Mouse (Mus musculus) cerebellum, adult 18-20 months (tissue): ENCODE measurements at regions not wholly inside any gene's neighbourhood (a gene's known extent, or its start where the extent isn't known, plus 50 kb on each side); places are given as distances from the start of the nearest gene placed in this dataset.

ENCODE experiments used
- DNase-seq, 2 experiments: peaks; one replicate each; pipeline ENCODE4 v3.0.0; 2021

DNA sequence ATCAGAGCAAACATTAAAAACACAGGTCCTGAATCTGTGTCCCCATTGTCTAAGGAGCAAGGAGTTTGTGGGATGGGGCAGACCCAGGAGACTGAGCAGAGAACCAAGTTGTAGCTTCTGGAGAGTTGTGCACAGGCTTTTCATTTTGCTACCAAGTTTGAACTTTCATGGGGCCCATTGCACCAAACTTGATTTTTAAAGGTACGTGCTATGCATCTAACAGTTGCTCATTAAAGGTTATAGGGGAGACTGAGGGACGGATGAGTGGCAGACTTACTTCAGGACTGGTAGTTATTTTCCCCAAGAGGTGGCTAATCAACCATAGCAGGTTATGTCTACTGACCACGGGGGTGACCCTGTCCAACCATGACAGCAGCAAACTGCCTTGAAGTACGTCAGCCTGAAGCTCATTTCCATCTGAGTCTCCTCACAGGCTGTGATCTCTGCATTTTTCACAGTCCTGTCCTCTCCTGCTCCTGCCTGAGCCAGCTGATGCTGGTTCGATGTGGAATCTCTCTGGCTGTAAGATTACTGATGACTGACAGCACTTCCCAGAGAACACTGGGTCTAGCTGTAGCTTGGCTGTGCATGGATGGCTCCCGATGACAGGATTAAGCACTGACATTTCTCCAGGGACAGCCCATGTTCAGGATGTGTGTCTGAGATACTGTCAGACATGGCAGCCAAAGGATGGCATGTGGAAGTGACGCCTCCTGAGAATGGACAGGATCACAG lies 590.9 kb upstream of the Plxna2 start:
- DNase-seq, result no peak

DNA sequence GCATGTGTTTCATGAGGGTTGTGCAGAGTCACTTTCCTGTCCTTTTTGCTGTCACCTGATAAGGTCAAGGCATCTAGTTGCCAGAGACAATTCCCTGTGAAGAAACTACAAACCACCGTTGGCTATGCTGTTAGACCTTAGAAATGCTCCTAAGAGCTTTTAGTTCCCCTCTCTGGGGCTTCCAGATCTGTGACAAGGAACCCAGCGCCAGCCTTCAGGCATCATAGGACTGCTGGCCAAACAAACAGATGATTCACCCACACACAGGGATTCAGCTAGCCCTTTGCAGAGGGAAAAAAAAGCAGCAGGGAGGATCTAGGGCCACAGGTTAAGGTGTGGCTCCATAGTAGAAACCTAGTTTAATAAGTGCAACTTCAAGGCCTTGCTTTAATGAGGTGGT lies 591.8 kb upstream of the Plxna2 start:
- peak in 1 of 2 experiments; percentile 9 for DNase-seq

DNA sequence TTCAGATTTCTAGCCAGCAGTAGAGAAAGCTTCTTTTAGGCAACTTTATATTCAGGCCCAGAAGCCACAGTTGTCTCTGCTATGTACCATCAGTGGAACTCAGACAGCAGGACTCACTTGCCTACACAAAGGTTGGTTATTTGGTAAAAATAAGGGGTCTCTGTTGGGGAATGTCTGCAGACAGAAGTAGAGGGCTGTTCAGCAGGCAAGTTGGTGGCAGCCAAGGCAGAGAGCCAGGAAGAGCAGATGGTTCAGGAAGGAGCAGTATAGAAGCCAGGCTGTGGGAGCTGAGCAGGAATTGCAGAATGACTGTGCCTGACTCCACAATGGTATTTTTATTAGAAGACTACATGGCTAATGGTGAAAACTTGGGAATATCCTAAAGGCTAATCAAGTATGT lies 598.7 kb upstream of the Plxna2 start:
- peak; percentile 83 to 88 for DNase-seq

DNA sequence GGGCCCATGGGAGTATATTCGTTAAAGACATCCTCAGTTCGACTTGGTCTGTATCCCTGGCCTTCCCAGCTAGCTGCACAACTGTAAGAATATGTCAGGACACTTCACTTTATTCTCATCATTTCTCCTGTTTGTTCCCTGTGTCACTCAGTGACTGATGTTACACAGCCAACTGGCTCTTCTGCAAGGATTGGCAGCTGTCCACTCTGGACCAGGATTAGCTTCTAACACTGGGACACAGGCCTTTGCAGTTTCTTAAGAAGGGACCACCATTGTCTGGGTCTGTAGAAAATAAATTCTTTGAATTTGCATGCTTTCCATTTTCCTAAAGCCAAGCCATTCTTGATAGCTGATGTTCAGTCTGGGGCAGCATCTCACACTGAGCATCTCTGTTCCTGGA lies 622.1 kb upstream of the Camk1g start:
- DNase-seq, result no peak

DNA sequence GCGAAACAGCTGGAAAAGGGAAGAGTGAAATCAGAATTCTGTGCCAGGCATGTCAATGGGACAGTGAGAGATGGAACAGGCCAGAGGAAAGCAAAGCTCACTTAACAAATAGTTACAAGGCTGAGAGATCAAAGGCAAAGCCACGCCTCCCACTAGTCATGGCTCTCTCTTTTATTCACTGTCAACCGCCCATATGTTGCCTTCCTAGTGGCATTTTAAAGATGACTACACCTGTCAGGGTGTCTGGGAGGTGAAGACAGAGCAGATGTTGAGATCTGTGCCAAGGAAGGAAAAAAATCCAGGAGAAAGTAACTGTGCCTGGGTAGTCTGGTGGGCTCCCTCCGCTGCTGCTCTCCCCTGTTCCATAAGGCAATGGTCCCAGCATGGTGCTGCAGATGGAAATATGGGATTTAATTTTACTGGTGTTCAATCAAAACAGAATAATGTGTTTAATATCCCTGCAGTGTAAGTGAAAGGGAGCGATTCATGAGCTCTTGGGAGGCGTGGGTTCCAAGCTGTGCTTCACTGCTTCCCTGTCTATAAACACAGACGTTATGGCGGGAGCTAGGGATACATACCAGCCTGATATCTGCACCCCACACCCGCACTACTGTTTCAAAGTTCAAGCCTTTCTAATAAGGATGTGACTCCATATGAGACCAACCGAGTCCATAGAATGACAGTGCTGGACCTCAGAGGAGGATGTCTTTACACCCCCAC lies 620.0 kb upstream of the Camk1g start:
- no peak for DNase-seq

DNA sequence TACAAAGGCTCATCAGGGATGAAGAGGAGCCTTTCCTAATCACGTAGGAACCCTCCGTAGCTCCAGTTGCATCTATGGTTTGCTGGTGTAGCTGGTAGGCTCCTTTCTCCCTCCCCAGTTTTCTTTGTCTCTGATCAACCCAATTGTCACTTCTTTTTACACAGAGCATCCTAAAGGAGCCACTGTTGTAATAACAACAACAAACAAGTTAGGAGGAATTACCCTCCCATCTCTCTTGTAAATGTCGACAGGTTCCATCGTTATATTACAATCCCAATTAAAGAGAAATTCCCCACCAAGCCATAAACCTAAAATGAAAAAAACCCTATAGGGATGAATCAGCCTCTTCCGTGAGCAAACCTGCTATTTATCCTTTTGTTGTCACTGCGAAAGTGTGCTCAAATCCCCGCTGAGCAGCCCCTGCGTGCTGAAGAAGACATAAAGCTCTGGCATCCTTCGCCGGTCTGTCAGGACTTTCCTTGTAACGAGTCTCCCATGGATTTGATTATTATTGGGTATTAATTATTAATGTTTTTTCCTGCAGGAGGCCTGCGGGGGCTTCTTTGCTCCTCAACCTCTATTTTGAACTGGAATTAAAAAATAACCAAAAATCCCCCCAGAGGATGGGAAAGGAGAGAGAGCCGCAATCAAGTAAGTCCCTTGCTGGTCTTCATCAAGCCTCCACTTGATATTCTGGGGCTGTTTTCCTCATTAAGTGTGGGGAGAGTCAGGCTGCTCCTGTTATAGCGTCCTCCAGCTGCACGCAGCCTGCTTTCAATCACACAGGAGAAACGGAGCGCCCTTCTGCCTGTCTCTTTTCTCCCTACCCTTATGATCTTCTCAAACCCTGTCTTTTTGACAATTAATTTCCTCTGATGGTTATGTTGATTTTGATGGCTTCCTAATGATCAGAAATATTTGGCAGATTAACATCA lies 619.1 kb upstream of the Camk1g start:
- no peak for DNase-seq

DNA sequence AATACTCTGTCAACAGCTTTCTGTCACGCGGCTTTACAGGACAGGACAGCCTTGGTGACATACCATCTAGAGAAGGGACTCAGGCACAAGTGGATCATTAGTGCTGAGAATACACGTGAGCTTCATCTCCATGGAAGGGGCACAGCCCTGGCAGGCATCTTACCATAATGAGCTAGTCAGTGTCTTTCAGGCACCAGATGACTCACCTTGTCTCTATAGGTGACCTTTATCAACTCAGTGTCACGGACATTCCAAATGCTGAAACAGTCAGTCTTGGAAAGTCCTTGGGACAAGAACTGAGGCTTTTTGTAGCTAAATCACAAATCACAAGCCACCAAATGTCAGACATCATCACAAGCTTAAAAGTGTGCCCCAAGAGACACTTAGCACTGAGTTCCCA lies 610.5 kb upstream of the Camk1g start:
- no peak for DNase-seq

DNA sequence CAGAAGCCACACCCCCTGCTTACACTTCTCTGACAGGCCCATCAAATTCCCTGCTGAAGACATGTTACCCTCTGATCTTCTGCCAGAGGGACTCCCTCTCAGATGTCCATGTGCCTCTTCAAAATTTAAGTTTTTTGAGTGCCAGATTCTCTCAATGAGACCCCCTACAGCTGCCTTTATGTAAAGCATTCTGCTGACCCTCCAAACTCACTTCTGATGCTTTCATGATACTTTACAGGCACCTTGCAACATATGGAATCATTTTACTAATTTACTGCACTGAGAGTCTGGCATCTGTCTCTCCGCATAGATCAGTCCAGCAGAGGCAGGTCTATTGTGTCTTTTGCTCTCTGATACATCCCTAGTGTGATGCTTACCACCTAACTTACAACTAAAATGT lies 601.4 kb upstream of the Camk1g start:
- no peak for DNase-seq

DNA sequence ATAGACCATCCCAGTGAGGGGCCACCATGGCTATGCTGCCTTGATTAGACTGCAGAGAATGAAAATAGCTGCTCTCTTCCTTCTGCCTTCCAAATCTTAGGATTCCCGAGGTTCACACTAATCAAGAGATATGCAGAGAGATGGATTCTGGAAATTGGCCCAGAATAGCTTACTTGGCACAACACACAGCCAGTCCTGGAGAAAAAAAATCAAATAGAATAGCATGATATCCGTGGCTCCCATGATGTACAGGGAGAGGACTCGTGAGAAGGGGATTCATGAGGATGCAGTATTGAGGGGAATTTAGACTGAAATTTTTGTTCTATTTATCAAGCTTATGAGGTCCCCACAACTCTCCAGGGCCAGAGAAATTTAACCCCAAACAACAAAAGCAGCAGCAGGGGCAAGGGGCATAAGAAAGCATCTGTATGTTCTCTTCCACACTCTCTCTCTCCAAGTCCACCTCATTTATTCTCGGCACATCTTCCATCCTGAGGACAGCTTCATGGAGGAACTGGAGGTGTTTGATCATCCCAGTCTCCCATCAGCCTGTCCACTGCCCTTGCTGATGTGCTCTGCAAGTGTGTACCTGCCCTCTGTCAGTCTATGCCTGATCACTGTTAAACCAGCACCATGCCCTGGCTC lies 599.3 kb upstream of the Camk1g start:
- no peak for DNase-seq

DNA sequence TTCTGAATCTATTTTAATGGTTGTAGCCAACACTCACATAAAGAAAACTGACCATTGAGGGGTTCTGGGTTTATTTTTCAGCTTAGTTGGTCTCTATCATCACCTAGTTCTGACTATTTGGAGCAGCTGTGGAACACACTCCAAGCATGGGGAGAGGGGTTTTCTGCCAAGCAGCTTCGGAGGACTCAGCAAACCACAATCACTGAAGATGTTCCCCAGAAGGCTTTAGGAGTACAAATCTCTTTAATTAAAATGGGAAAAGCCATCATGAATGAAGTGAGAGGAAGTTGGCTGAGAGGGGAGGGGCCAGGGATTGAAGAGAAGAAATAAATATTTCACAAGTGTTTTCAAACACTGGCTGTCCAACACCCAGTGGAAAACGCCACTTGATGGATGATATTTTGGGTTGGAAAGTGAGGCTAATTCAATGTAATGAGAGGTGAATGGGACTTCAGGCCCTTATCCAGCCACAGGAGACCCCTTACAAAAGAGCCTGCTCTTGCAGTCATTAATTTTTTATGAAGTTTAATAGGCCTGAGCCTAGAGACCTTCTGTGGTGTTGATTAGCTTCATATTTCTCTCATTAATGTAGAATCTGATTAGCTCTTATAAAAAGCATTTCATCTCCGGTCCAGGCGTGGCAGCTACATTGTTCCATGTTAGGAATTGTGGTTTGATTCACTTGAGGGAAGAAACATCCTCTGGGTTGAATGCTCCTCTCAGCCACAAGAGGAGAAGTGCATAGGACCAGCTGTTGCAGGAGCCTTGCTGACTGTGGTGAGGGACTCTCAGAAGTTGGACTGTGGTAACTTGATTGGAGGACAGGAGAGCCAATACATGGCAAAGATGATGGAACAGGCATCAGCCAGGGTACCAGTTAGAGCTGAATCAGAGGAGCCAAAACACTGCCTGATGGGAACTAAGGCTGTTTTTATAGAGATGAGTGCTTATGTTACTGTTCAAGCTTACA lies 598.1 kb upstream of the Camk1g start:
- DNase-seq, result no peak

DNA sequence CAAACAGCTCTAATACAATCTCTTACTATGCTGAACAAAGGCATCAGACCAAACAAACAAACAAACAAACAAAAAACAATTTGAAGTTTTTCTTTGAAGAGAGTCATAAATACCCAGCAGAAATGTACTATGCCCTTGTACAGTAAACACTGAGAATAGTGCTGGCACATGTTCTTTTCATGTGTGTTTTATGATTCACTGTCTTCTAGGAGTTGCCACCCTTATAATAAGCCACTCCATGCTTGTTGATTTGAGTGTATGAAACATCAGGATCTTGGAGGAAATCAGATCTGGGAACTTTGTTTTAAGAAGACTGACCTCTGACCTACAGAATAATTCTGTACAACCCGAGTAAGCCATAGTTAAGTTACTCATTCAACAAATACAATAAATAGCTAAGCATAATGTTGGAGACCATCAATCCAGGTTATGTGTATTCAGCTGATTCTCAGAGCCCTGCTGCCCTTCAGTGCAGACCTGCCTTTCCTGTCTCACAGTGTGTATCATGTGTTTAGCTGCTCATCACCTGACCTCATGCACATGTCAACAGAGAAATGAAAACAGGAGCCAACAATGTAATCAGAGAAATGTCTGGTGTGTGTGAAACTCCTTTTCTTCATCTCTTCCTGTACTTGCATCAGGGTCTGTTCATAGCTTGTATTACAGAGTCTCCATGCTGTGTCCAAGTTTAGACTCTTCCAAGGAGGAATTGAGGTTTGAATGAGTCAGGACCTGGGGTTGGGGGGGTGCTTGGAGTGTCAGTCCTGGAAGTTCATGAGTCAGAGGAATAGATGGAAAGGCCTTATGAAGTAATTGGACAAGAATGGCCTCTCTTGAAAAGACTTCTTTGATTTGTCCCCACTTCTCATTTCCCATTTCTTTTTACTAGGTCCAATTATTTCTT lies 596.8 kb upstream of the Camk1g start:
- no peak for DNase-seq

DNA sequence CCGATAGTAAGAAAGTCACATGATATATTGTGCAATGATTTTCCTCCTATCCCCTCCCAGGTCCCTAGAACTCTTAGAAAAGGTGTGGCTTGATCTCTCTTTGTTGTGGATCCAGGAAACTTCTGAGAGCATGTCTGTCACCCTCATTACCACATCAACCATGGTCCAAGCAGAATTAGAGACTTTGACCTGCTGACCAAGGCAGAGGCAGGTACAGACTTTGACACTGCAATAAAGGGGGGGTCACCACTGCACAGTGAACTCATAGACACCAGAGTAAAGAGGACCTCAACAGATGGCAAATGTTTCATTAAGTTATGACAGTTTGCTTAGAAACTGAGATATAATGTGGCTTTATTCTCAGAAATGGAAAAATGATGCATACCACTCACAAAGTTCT lies 595.2 kb upstream of the Camk1g start:
- DNase-seq, result no peak

DNA sequence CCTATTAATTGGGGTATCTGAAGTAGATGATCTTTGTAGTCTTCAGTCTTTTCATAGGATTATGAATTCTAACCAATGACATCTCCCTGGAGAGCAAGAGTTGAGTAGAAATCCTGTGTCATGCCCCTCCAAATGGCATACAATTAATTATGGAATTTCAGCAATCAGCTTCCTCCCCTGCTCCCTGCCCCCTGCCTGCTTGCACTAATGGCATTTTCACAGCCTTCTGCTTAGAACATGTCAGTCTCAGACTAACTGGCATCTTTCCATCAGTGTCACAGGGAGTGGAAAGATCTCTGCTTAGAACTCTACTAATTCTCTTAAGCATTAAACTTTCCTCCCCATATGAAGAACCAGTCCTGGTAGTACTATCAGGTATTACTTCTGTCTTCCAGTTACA lies 581.8 kb upstream of the Camk1g start:
- DNase-seq, result peak in 1 of 2 experiments; percentile 3

DNA sequence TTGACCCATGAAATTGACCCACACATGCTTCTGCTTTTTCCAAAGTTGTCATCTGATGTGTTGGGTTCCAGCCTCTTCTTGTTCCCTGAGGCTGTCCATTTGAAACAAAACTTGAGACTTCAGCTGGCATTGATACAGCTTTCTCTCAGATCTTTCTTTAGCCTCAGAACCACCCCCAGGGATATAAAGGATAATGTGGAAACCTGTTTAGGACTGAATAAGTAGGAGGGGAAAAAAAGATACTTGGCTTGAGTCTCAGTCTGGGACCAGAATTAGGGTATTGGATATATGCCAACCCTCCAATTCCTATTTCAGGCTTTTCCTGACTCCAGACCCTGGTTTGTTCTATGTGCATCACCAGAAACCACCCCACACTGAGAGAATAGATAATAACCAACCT lies 579.7 kb upstream of the Camk1g start:
- DNase-seq, result no peak

DNA sequence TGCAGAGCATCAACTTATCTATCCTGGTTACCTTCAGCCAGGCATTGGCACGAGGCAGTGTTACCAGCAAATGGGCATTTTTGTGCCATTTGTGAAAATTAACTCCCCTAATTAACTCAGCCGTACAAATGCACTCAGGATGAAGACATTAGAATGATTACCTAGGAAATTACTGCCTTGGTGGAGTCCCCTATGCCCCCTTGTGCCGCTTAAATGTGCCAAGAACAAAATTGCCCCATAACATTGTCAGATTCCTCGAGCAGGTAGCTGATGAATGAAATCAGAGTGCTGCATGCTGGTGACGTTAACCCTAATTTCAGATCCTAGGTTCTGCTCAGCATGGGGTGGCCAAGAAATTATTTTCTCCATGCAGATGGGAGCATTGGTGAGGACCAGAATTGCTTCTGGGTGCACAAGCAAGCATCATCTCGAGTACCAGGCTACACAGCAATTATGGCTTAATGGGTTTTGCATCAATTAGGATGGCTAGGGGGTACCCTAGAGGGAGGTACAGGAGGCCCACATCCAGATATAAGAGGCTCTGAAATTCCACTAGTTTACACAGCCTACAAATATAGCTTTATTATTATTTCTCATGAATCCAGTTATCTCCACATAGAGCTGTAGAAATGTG lies 577.0 kb upstream of the Camk1g start:
- no peak for DNase-seq

DNA sequence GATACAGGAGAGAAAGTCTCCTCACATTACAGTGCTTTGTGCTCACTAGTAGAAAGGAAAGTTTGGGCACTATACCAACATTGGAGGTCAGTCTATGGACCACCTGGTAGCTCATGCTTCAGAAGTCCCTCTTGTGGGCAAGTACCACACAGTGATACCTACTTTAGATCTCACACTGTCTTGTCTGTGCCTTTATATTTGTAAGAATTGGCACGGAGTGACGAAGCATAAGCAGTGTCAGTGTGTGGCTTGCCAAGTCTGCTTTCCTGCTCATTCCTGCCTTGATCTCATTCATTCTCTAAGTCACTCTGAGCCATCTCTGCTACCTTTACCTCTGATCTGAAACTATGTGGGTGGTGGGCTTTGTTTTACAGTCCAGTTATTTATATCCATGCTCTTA lies 565.9 kb upstream of the Camk1g start:
- no peak for DNase-seq

DNA sequence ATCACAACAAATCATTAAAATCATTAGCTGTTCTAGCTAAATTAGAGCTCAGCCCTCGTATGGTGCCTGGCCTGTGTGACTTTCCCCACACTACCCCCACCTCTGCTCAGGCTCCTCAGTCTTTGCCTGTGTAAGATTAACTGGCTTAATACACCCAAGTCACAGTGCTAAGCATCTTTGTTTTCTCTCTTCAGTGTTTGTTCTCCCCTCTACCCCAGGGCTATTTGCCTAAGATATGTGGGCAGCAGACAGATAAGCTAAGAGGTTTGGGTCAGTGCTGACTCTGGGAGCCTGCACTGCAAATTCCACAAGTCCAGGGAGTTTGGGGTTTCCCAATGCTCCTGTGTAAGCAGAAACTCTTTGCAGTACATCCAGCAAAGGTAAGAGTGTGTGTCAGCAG lies 564.2 kb upstream of the Camk1g start:
- no peak for DNase-seq

DNA sequence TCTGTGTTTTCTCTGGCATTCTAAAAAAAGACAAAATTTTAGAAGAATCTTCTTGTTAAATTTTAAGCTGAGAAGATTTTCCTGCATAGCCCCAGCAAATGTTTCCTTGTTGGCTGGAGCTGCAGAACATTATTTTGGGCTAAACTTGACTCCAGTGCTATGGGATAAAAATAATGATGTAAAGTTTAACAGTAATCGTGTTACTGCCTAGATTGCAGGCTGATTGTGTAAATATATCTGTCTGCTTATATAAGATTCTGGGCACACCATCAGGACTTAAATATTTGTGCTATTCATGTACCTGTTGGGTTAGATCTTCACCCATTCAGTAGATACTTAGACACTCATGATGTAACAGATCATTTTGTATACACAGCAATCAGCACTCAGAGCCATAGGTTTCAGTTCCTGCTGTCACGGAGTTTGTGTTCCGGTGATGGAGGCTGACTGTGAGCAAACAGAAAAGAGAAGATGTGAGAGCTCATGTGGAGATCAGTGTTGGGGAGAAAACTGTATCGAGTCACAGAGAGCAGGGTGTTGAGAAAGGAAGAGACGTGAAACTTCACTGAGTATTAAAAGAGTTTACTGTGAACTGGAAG lies 561.1 kb upstream of the Camk1g start:
- no peak for DNase-seq

DNA sequence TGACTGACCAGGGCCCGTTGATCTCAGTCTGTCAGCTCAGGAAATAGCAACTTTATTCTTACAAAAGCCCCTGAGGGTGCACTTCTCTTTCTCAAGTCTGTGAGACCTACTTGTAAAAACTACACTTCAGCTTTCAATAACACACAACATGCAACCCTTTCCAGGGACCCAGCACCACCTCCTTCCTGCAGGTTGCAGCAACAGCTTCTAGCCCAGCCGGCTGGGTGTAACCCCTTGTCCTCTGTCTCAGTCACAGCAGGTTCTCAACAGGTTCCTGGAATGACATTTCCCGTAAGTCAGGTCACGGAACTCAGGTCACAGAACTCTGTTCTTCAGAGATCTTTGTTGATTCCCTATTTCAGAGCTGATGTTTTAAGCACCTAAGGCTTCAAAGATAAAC lies 558.5 kb upstream of the Camk1g start:
- no peak for DNase-seq

DNA sequence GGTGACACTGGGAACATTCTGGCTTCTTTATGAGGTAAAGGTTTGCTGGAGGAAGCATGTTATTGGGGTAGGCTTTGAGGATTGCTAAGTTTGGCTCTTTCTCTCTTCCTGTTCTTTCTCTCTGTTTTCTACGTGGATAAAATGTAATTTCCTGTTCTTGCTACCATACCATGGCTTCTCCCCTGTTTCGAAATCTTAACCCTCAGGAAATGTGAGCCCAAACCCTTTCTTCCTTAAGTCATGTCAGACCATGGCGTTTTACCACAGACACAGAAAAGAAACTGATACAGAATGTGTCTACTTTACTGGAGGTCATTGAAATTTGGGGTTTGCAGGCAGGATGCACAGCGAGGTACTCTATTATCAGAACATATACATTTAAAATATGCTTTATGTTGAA lies 552.7 kb upstream of the Camk1g start:
- no peak for DNase-seq
